Mouse (Mus musculus) testis, adult 2 months (tissue): ENCODE results near the gene Prune2. TPM values are rescaled to one million over a fixed set of nuclear protein-coding genes. Genes with fewer than 3 reads are reported as not detected.

Experiments
- H3K27ac ChIP-seq: fragments of 200-500 bp; 2 replicates; pipeline ENCODE4 v1.5.1; 2012; ENCODE audit warnings: low read depth, low read length; ENCODE audit not compliant: control insufficient read depth, insufficient read depth
- H3K27me3 ChIP-seq: fragments of 200-500 bp; 2 replicates; pipeline ENCODE4 v1.6.1; 2012; ENCODE audit warnings: mild to moderate bottlenecking, low read length, moderate library complexity; ENCODE audit not compliant: control insufficient read depth, insufficient read depth
- H3K36me3 ChIP-seq: fragments of 200-500 bp; 2 replicates; pipeline ENCODE4 v1.6.1; 2012; ENCODE audit warnings: mild to moderate bottlenecking, low read length; ENCODE audit not compliant: control insufficient read depth, insufficient read depth
- H3K4me1 ChIP-seq: fragments of 200-500 bp; 2 replicates; pipeline ENCODE4 v1.6.1; 2012; ENCODE audit warnings: low read length; ENCODE audit not compliant: control insufficient read depth, insufficient read depth
- H3K4me3 ChIP-seq: fragments of 200-500 bp; 2 replicates; pipeline ENCODE4 v1.5.1; 2012; ENCODE audit warnings: low read depth, mild to moderate bottlenecking, low read length, moderate library complexity, mixed read lengths; ENCODE audit not compliant: control insufficient read depth
- CTCF ChIP-seq: fragments of 200-500 bp; IDR thresholded peaks from 2 replicates; pipeline ENCODE4 v1.5.1; 2012; ENCODE audit warnings: low read depth, mild to moderate bottlenecking, inconsistent platforms, low read length, moderate library complexity; ENCODE audit not compliant: control insufficient read depth, insufficient read depth, insufficient replicate concordance
- POLR2A ChIP-seq: fragments of 200-500 bp; IDR thresholded peaks from 2 replicates; pipeline ENCODE4 v1.6.1; 2012; ENCODE audit warnings: low read depth, mild to moderate bottlenecking, inconsistent platforms, low read length, moderate library complexity; ENCODE audit not compliant: control insufficient read depth
- polyA plus RNA-seq: library from polyadenylated mRNA; depleted of rRNA; stranded (reverse); fragments of >200 nt; gene quantifications from 2 replicates; pipeline ENCODE4 v1.2.3, GENCODE M21; 2012; rRNA removed

The Prune2 gene
- 0.27 and 0.43 TPM in 2 replicates for polyA plus RNA-seq

DNA sequence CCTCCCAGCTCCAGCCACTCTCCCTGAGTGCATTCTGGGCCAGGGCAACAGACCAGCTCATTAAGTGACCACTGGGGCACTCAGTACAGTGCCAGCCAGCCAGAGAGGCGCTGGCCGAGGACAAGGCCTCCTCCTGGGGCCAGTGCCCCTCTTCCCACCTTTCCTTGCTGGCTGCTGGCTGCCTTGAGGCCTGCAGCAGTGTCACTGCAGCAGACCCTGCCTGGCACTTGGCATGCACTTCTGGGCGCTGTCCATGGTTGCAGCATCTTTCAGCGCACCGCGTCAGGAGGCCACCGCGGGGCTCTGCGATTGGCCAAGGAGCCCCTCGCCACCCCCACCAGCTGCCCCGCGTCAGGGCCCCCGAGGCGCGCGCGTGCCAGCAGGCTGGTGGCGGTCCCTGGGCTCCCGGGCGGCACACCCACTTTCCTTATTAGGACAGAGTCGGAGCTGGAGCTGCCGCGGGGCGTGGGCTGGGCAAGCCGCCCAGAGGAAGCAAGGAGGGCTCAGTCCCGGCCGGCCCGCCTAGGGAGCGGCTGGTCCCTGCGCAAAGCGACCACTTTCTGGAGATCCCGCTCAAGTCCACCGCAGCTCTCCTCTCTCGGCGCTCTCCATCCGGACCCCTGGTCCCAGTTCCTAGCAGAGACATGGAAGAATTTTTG, at the start of gene Prune2:
Gene Prune2, plus strand, starts transcription at position 506 of the 659 bp plus-strand sequence.
- Histone ChIP-seq H3K4me3 (no peak within 1 kb of the TSS; the same call in 1 of the 2 replicates), H3K27me3 (no peaks in the 10 kb centered on the region), H3K27ac (no peak within 1 kb of the TSS), H3K4me1 (peaks cover 6% of the 10 kb centered on the region), H3K36me3 (no peaks in the 10 kb centered on the region)
- TF ChIP-seq POLR2A (no peak), CTCF (no peak)

DNA sequence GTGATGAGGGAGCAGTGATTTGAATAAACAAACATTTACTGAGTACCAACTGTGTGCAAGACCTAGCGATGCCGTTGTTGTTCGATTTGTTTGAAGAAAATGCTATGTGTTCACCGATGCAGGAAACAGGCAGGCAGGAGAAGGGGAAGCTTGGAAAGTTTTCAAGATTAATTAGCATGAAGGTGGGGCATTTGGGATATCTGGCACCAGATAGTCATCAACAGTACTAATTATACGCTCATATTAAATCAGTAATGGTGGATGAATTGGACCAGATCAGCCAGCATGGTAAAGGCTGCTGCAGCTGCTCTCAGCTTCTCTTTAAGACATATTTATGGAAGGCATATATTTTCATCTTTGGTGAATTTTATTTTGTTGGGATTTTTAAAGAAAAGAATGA, 44.4 kb upstream of the Prune2 start:
- TF ChIP-seq CTCF (no peak), POLR2A (no peak)
- Histone ChIP-seq H3K27me3 (no peaks in the 10 kb centered on the region), H3K36me3 (no peaks in the 10 kb centered on the region), H3K4me1 (no peaks in the 10 kb centered on the region), H3K27ac (no peak overlapping the region), H3K4me3 (no peak overlapping the region)

DNA sequence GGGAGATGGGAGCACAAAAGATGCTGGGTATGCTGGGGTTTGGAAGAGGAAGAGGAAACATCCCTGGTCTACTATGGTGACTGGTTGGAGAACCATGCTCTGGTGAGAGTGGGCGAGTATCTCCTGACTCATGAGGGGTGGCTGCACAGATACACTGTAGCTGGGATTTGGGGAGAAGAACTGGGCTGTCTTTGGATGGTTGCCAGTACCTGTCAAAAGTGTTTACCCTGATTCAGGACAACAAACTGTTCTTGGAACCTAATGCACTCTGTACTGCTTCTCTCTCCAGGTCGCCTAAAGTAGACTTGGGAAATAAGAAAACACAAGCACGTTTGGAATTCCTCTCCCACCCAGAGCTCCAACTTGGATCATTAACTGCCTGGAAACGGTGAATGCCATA, 31.4 kb upstream of the Prune2 start:
- TF ChIP-seq CTCF: no peak
- TF ChIP-seq POLR2A: no peak
- Histone ChIP-seq H3K27me3 (no peaks in the 10 kb centered on the region), H3K36me3 (no peaks in the 10 kb centered on the region), H3K27ac (no peak overlapping the region), H3K4me1 (peaks cover 1% of the 10 kb centered on the region; the same call in 1 of the 2 replicates), H3K4me3 (no peak overlapping the region)

DNA sequence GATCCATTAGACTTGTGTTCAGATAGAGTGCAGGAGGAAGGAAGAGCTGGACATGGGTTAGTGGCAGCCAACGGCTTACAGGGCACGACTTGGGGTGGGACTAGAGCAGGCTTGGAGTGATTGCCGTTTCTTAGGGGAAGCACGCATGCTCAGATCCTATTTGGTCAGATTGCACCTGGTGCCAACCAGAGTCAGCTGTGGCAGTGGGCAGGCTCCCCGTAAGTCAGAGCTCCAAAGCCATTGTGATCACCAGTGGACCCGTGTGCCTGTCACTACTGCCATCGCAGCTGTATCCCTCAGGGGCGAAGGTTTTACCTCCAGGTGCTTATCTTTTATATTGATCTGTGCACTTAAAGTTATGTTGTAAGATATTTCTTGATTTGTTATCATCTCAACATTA, 21.3 kb upstream of the Prune2 start:
- no peak for TF ChIP-seq POLR2A
- no peak for TF ChIP-seq CTCF
- Histone ChIP-seq H3K4me3 (no peak overlapping the region), H3K27me3 (no peaks in the 10 kb centered on the region), H3K4me1 (no peaks in the 10 kb centered on the region), H3K27ac (no peak overlapping the region), H3K36me3 (no peaks in the 10 kb centered on the region)

- no peaks in the 10 kb centered on the region for H3K27me3 ChIP-seq
- no peak for TF ChIP-seq CTCF
- no peak for TF ChIP-seq POLR2A
- no peak overlapping the region for H3K4me3 ChIP-seq
- no peaks in the 10 kb centered on the region for H3K4me1 ChIP-seq
- H3K27ac ChIP-seq: no peak overlapping the region
- H3K36me3 ChIP-seq: no peaks in the 10 kb centered on the region
Observed at GRCm38 (mm10) chr19:16948794-16949313, 7.1 kb upstream of the Prune2 start.

GRCm38 (mm10) chr19:16949341-16949740, 6.6 kb upstream of the Prune2 start:
- no peaks in the 10 kb centered on the region for H3K4me1 ChIP-seq
- H3K27ac ChIP-seq: no peak overlapping the region
- TF ChIP-seq CTCF (no peak), POLR2A (no peak)
- no peaks in the 10 kb centered on the region for H3K27me3 ChIP-seq
- H3K36me3 ChIP-seq: no peaks in the 10 kb centered on the region
- H3K4me3 ChIP-seq: no peak overlapping the region

GRCm38 (mm10) chr19:16950051-16950450, 5.9 kb upstream of the Prune2 start:
- H3K27ac ChIP-seq: no peak overlapping the region
- no peaks in the 10 kb centered on the region for H3K4me1 ChIP-seq
- TF ChIP-seq POLR2A: no peak
- TF ChIP-seq CTCF: no peak
- H3K36me3 ChIP-seq: no peaks in the 10 kb centered on the region
- no peaks in the 10 kb centered on the region for H3K27me3 ChIP-seq
- no peak overlapping the region for H3K4me3 ChIP-seq
